Mouse (Mus musculus) heart, adult 9 months (tissue): ENCODE measurements around the gene Capn11.

Experiments
- DNase-seq, 2 experiments: peaks; one replicate each; pipeline ENCODE4 v3.0.0; 2022; ENCODE audit warnings: low spot score in 2 of 2

The Capn11 gene

GRCm38 (mm10) chr17:45682843-45683242 is 23.7 kb upstream of the Capn11 start:
- no peak for DNase-seq

GRCm38 (mm10) chr17:45681588-45681987 is 22.5 kb upstream of the Capn11 start:
- DNase-seq: no peak

GRCm38 (mm10) chr17:45680391-45680980 is 21.4 kb upstream of the Capn11 start:
- DNase-seq: peak; percentile 52 to 63

- no peak for DNase-seq
These were observed 19.0 kb upstream of the Capn11 start for GRCm38 (mm10) chr17:45678106-45678505.

- no peak for DNase-seq
These were observed 13.5 kb upstream of the Capn11 start for GRCm38 (mm10) chr17:45672598-45672997.

- DNase-seq: no peak
These were observed 12.7 kb upstream of the Capn11 start for GRCm38 (mm10) chr17:45671821-45672220.

GRCm38 (mm10) chr17:45667986-45668385 is 8.9 kb upstream of the Capn11 start:
- DNase-seq: no peak

GRCm38 (mm10) chr17:45667481-45667880 is 8.4 kb upstream of the Capn11 start:
- DNase-seq: no peak

- DNase-seq: no peak
These were observed 7.0 kb upstream of the Capn11 start for GRCm38 (mm10) chr17:45666091-45666490.

- DNase-seq: no peak
These were observed 5.5 kb upstream of the Capn11 start for GRCm38 (mm10) chr17:45664608-45665007.

GRCm38 (mm10) chr17:45663106-45663919 is 4.2 kb upstream of the Capn11 start:
- peak in 1 of 2 experiments; percentile 53 for DNase-seq

- no peak for DNase-seq
These were observed 3.3 kb downstream of the Capn11 start for GRCm38 (mm10) chr17:45655820-45656219.

GRCm38 (mm10) chr17:45653233-45653632 is 5.9 kb downstream of the Capn11 start:
- no peak for DNase-seq

GRCm38 (mm10) chr17:45644185-45644584 is 14.9 kb downstream of the Capn11 start:
- DNase-seq: no peak

GRCm38 (mm10) chr17:45642701-45643100 is 16.4 kb downstream of the Capn11 start:
- DNase-seq: peak in 1 of 2 experiments; percentile 48

GRCm38 (mm10) chr17:45641981-45642380 is 17.1 kb downstream of the Capn11 start:
- DNase-seq: no peak

- no peak for DNase-seq
These were observed 20.4 kb downstream of the Capn11 start for GRCm38 (mm10) chr17:45638596-45639295.

- no peak for DNase-seq
These were observed 25.1 kb downstream of the Capn11 start for GRCm38 (mm10) chr17:45634033-45634432.

- no peak for DNase-seq
These were observed 27.2 kb downstream of the Capn11 start for GRCm38 (mm10) chr17:45631940-45632339.

GRCm38 (mm10) chr17:45630992-45631391 is 28.1 kb downstream of the Capn11 start:
- no peak for DNase-seq

GRCm38 (mm10) chr17:45629861-45630694 is 29.0 kb downstream of the Capn11 start:
- DNase-seq: peak; percentile 57 to 74
